Mouse (Mus musculus): ENCODE results near the gene Myo3a.
A peak's percentile ranks its signal among the peaks of the same experiment; 100 is the strongest.
"Not testable (repeated sequence)": the region's sequence is repeated elsewhere in the genome, so short reads cannot be mapped to it uniquely, and the experiment has no call there.

Gene Myo3a

GRCm38 (mm10) chr2:22227308-22227707, at the start of gene Myo3a:
Myo3a (plus strand) TSS chr2:22227503.
- no peak for DNase-seq (ENCODE audit: low read depth, low spot score)

- no peak for DNase-seq (ENCODE audit: low read depth, low spot score)
Observed at GRCm38 (mm10) chr2:22250462-22250861, 23.2 kb downstream of the Myo3a start.

GRCm38 (mm10) chr2:22251045-22251444, 23.7 kb downstream of the Myo3a start:
- no peak for DNase-seq (ENCODE audit: low read depth, low spot score)

GRCm38 (mm10) chr2:22255600-22255999, 28.3 kb downstream of the Myo3a start:
- DNase-seq (ENCODE audit: low read depth, low spot score), result no peak

GRCm38 (mm10) chr2:22271555-22271954, 44.3 kb downstream of the Myo3a start:
- DNase-seq (ENCODE audit: low read depth, low spot score), result no peak

GRCm38 (mm10) chr2:22285366-22285765, 58.1 kb downstream of the Myo3a start:
- DNase-seq (ENCODE audit: low read depth, low spot score), result no peak

GRCm38 (mm10) chr2:22285777-22286176, 58.5 kb downstream of the Myo3a start:
- no peak for DNase-seq (ENCODE audit: low read depth, low spot score)

- peak; percentile 45 for DNase-seq (ENCODE audit: low read depth, low spot score)
Observed at GRCm38 (mm10) chr2:22293579-22294446, 66.5 kb downstream of the Myo3a start.

- no peak for DNase-seq (ENCODE audit: low read depth, low spot score)
Observed at GRCm38 (mm10) chr2:22294447-22294738, 67.1 kb downstream of the Myo3a start.

- DNase-seq (ENCODE audit: low read depth, low spot score), result no peak
Observed at GRCm38 (mm10) chr2:22297913-22298312, 70.6 kb downstream of the Myo3a start.

- peak; percentile 20 for DNase-seq (ENCODE audit: low read depth, low spot score)
Observed at GRCm38 (mm10) chr2:22338269-22338857, 111.1 kb downstream of the Myo3a start.

- not testable (repeated sequence) for DNase-seq (ENCODE audit: low read depth, low spot score)
Observed at GRCm38 (mm10) chr2:22410511-22410910, 183.2 kb downstream of the Myo3a start.

- DNase-seq (ENCODE audit: low read depth, low spot score), result no peak
Observed at GRCm38 (mm10) chr2:22548421-22548820, 321.1 kb downstream of the Myo3a start.

- not testable (repeated sequence) for DNase-seq (ENCODE audit: low read depth, low spot score)
Observed at GRCm38 (mm10) chr2:22587469-22588169, 360.3 kb downstream of the Myo3a start.

GRCm38 (mm10) chr2:22588170-22588541, 360.9 kb downstream of the Myo3a start:
- not testable (repeated sequence) for DNase-seq (ENCODE audit: low read depth, low spot score)

- DNase-seq (ENCODE audit: low read depth, low spot score), result not testable (repeated sequence)
Observed at GRCm38 (mm10) chr2:22588673-22589381, 361.5 kb downstream of the Myo3a start.

GRCm38 (mm10) chr2:22589382-22590205, 362.3 kb downstream of the Myo3a start:
- not testable (repeated sequence) for DNase-seq (ENCODE audit: low read depth, low spot score)

- DNase-seq (ENCODE audit: low read depth, low spot score), result no peak
Observed at GRCm38 (mm10) chr2:22590206-22590490, 362.8 kb downstream of the Myo3a start.

- DNase-seq (ENCODE audit: low read depth, low spot score), result no peak
Observed at GRCm38 (mm10) chr2:22617951-22618350, 390.6 kb downstream of the Myo3a start.

- no peak for DNase-seq (ENCODE audit: low read depth, low spot score)
Observed at GRCm38 (mm10) chr2:22619416-22619815, 392.1 kb downstream of the Myo3a start.

GRCm38 (mm10) chr2:22620030-22620429, 392.7 kb downstream of the Myo3a start:
- no peak for DNase-seq (ENCODE audit: low read depth, low spot score)

Measured in brain, embryonic 18.5 days (tissue).